Mouse (Mus musculus) adrenal gland, postnatal 10 days (tissue): ENCODE results near the gene Olfr1256. TPM values are rescaled to one million over a fixed set of nuclear protein-coding genes. Genes with fewer than 3 reads are reported as not detected.

Experiments used
- DNase-seq: peaks from one replicate; pipeline ENCODE4 v3.0.0; 2021; ENCODE audit warnings: mixed read lengths
- long read RNA-seq, 2 experiments: library from polyadenylated mRNA; stranded (forward); transcript quantifications; one replicate each; pipeline ENCODE4 v2.0.0; 2021
- total RNA-seq, 2 experiments: library from RNA; stranded (reverse); gene quantifications; 2 replicates each; pipeline ENCODE4 v1.2.3; 2021

The Olfr1256 gene
- not detected for total RNA-seq
- long read RNA-seq, experiment 1, result 0 reads
- long read RNA-seq, experiment 2, result 0 reads

DNA sequence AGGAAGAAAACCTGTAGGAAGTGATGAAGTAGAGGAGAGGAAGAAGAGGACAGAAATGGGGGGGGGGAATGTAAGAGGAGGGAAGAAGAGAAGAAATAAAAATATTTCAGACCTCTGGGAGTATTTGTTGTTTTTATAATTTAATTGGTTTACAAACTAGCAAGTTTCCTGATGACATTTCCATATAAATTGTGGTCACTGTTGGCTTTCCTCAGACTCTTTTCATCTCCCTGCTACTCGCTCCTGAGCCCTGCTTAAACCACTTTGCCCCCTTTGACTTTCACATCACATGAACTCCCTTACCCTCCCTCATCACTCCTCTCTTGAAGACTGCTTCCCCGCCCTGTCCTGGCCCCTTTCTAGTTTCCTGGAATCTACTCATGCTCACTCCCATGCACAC is at the start of gene Olfr1256:
Gene Olfr1256 (minus strand): TSS at position 101 of the 400 bp plus-strand sequence.
- no peak for DNase-seq

DNA sequence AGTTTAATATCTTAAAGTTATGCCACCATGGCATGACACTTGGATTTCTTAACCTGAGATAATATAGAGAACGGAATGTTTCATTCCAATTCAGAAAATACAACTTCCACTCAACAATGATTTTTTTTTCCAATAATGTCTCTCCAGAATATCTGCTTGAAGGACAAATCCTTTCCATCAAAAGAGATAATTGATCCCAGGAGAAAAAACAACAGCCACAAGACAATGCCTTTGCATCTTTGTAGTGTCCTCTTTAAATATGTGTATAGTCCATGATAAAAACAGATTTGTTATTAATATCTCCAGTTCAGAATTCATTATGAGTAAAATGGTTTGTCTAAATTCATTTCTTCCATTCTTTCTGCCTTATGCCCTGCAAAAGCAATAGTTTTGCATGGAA is 36.8 kb upstream of the Olfr1256 start, which contains the start of gene Olfr1257:
Gene Olfr1257 (plus strand): TSS at position 301 of the 400 bp plus-strand sequence.
- no peak for DNase-seq

GRCm38 (mm10) chr2:89849230-89849629 is 7.9 kb upstream of the Olfr1256 start:
- DNase-seq, result no peak

- no peak for DNase-seq
These were observed 6.8 kb upstream of the Olfr1256 start, which contains the start of gene Olfr48 for GRCm38 (mm10) chr2:89848105-89848504. Olfr48 (minus strand) TSS chr2:89848205.

- no peak for DNase-seq
These were observed 21.1 kb downstream of the Olfr1256 start for GRCm38 (mm10) chr2:89820216-89820615.

- DNase-seq, result no peak
These were observed 29.6 kb downstream of the Olfr1256 start, which contains the start of gene Olfr1255 for GRCm38 (mm10) chr2:89811751-89812150. Olfr1255 (plus strand) TSS chr2:89812051.

- no peak for DNase-seq
These were observed 30.6 kb downstream of the Olfr1256 start for GRCm38 (mm10) chr2:89810751-89811150.

DNA sequence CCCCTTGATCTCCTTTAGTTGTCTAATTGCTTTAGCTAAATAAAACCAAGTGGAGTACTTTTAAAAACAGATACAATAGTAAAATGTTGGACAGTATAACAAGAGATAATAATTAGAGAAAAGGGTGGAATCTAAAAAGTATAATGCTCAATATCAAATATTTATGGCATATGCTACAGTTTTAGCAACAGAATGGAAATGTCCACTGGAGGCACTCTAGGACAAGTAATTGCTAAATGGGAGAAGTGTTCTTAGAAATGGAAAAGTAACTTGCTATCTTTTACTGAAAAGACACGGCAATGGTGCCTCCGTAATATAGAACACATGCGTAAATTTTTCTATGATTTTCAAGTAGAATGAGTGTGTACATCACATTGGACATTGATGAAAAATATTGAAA is 41.8 kb downstream of the Olfr1256 start:
- DNase-seq, result no peak

DNA sequence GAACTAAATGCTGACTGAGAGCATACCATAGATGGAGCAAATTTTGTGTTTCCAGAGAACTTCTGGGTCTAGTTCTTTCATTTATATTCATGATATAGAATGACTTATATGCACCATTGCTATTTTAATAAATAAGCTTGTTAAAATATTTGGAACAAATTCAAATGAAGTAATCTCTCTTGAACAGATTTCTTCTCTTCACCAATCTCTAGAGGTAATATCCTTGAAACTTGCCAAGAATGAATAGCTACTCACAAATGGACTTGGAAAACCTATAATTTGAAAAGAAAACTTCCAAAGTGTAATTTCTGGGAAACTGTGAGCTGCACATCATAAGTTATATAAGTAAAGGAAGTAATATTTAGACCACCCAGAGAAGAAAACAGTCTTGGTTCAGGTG is 47.8 kb downstream of the Olfr1256 start, which contains the start of gene Olfr1254:
Gene Olfr1254 (minus strand): TSS at position 101 of the 400 bp plus-strand sequence.
- no peak for DNase-seq

Other genes starting within 250 kb of the Olfr1256 start
- not detected for gene Olfr1246, start 248.4 kb downstream of the Olfr1256 start, total RNA-seq
- gene Olfr1247, start 227.4 kb downstream of the Olfr1256 start, total RNA-seq, result not detected
- not detected for gene Olfr1248, start 223.3 kb downstream of the Olfr1256 start, total RNA-seq
- not detected for gene Olfr1249, start 206.6 kb downstream of the Olfr1256 start, total RNA-seq
- gene Olfr1250, start 180.1 kb downstream of the Olfr1256 start, total RNA-seq, result not detected
- gene Olfr1251, start 169.6 kb downstream of the Olfr1256 start, total RNA-seq, result not detected
- not detected for gene Olfr1252, start 116.5 kb downstream of the Olfr1256 start, total RNA-seq
- gene Olfr1253, start 84.5 kb downstream of the Olfr1256 start, total RNA-seq, result not detected
- not detected for gene Olfr1254, start 47.9 kb downstream of the Olfr1256 start, total RNA-seq
- not detected for gene Olfr1255, start 29.5 kb downstream of the Olfr1256 start, total RNA-seq
- not detected for gene Olfr48, start 6.7 kb upstream of the Olfr1256 start, total RNA-seq
- not detected for gene Olfr1257, start 36.9 kb upstream of the Olfr1256 start, total RNA-seq
- gene Olfr1258, start 85.8 kb upstream of the Olfr1256 start, total RNA-seq, result not detected
- gene Olfr1259, start 107.1 kb upstream of the Olfr1256 start, total RNA-seq, result not detected
- not detected for gene Olfr1260, start 132.8 kb upstream of the Olfr1256 start, total RNA-seq
- gene Olfr1261, start 149.7 kb upstream of the Olfr1256 start, total RNA-seq, result not detected
- not detected for gene Olfr1262, start 158.6 kb upstream of the Olfr1256 start, total RNA-seq
- not detected for gene Olfr1263, start 170.6 kb upstream of the Olfr1256 start, total RNA-seq
- not detected for gene Olfr1264, start 184.0 kb upstream of the Olfr1256 start, total RNA-seq
- not detected for gene Olfr1265, start 193.8 kb upstream of the Olfr1256 start, total RNA-seq
- not detected for gene Olfr140, start 222.0 kb upstream of the Olfr1256 start, total RNA-seq